Mouse (Mus musculus) frontal cortex, postnatal 10 days (tissue): ENCODE data around the gene Mmp2.

ENCODE experiments used
- DNase-seq, 2 experiments: peaks; one replicate each; pipeline ENCODE4 v3.0.0; 2022; ENCODE audit warnings: low spot score in 2 of 2, mixed read lengths in 1 of 2

Mmp2 gene

GRCm38 (mm10) chr8:92896056-92896455, 69.0 kb downstream of the Mmp2 start:
- DNase-seq: no peak

- no peak for DNase-seq
Observed at GRCm38 (mm10) chr8:92896611-92897010, 69.5 kb downstream of the Mmp2 start.

DNA sequence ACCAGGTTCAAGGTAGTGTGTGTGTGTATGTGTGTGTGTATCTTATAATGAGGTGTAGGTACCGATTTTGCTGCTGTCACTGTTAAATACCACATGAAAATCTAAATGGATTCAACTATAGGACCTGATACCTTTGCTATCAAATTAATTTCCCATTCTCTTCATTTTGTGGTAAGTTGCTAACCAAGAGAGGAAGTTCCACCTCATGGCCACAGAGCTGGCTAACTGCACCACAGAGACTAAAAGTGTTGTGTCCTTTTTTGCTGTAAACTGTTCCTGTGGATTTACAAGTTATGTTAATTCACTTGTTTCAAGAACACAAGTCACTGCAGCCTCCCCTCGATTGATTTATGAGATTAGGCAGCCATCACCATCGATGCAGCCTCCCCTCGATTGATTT, 70.7 kb downstream of the Mmp2 start:
- DNase-seq: no peak

GRCm38 (mm10) chr8:92899590-92899989, 72.5 kb downstream of the Mmp2 start:
- DNase-seq: no peak

- DNase-seq: no peak
Observed at GRCm38 (mm10) chr8:92901107-92901506, 74.0 kb downstream of the Mmp2 start, which contains the start of gene Capns2. Capns2 (plus strand) TSS chr8:92901407.

DNA sequence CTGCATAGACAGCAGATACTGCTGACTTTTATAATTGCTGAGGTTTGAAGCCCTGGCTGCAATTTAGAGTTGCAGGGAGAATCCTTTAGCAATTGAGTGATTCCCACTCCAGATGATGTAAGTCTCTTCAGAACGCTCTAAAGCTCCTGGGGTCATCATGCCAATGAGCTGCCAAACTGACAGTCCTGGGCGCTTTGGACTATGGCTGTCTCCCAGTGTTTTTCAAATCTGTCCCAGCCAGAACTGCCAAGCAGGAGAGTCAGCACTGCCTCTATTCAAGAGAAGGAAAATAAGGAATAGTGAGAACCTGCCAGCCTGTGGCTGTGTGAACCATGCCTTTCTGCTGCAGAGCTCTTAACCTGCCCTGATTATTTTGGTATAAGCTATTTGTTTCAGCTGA, 75.9 kb downstream of the Mmp2 start:
- no peak for DNase-seq
